Mouse (Mus musculus) CH12.LX (cell line): ENCODE data around the gene Pnrc2.

Experiments
- BHLHE40 ChIP-seq: IDR thresholded peaks from 2 replicates; pipeline ENCODE4 v1.6.1; 2011; ENCODE audit warnings: mild to moderate bottlenecking, low read depth, low read length, improper control_type of control experiment
- CTCF ChIP-seq, 2 experiments: IDR thresholded peaks in 1 of 2; conservative IDR thresholded peaks in 1 of 2; 2 replicates each; pipeline ENCODE4 v1.5.1; 2011 to 2012; ENCODE audit warnings: low read depth in 2 of 2, low read length in 2 of 2, improper control_type of control experiment in 1 of 2, inconsistent platforms in 1 of 2, mild to moderate bottlenecking in 1 of 2, moderate library complexity in 1 of 2
- E2F4 ChIP-seq: IDR thresholded peaks from 2 replicates; pipeline ENCODE4 v1.6.1; 2011; ENCODE audit warnings: low read depth, low read length, improper control_type of control experiment; ENCODE audit not compliant: insufficient replicate concordance
- GABPA ChIP-seq: IDR thresholded peaks from 2 replicates; pipeline ENCODE4 v1.6.1; 2012; ENCODE audit warnings: low read depth, low read length, improper control_type of control experiment, inconsistent platforms; ENCODE audit not compliant: insufficient replicate concordance
- KAT2A ChIP-seq: IDR thresholded peaks from 2 replicates; pipeline ENCODE4 v1.6.1; 2012; ENCODE audit warnings: low read length, improper control_type of control experiment, inconsistent platforms; ENCODE audit not compliant: insufficient replicate concordance
- MAX ChIP-seq: IDR thresholded peaks from 2 replicates; pipeline ENCODE4 v1.6.1; 2011; ENCODE audit warnings: low read length, improper control_type of control experiment
- PAX5 ChIP-seq: IDR thresholded peaks from 2 replicates; pipeline ENCODE4 v1.6.1; 2012; ENCODE audit warnings: low read length, inconsistent platforms, mixed read lengths
- POLR2A ChIP-seq: IDR thresholded peaks from 2 replicates; pipeline ENCODE4 v1.6.1; 2011; ENCODE audit warnings: low read depth, mild to moderate bottlenecking, improper control_type of control experiment, low read length
- TCF12 ChIP-seq: IDR thresholded peaks from 2 replicates; pipeline ENCODE4 v1.6.1; 2014; ENCODE audit warnings: low read depth, mild to moderate bottlenecking, inconsistent platforms, low read length, improper control_type of control experiment

GRCm38 (mm10) chr4:135832070-135832469 lies 41.6 kb downstream of the Pnrc2 start:
- TF ChIP-seq CTCF (conservative IDR thresholded peaks at IDR 0.05 in 1 of 2, IDR thresholded peaks at IDR 0.05 in 1 of 2; ENCODE audit: low read depth in 2 of 2, low read length in 2 of 2): no peak
- no peak for TF ChIP-seq BHLHE40
- TF ChIP-seq E2F4: no peak
- no peak for TF ChIP-seq MAX
- no peak for TF ChIP-seq GABPA
- TF ChIP-seq PAX5: no peak
- TF ChIP-seq POLR2A: no peak
- TF ChIP-seq KAT2A: no peak
- no peak for TF ChIP-seq TCF12
